Mouse (Mus musculus) brown adipose tissue, adult 24 weeks (tissue): ENCODE measurements around the gene Eya2. TPM values are rescaled to one million over a fixed set of nuclear protein-coding genes. Genes with fewer than 3 reads are reported as not detected.
"Not testable (repeated sequence)": the region's sequence is repeated elsewhere in the genome, so short reads cannot be mapped to it uniquely, and the experiment has no call there.

Experiments
- H3K27ac ChIP-seq: fragments of 200-500 bp; replicated peaks from 2 replicates; pipeline ENCODE4 v1.5.1; 2012; ENCODE audit warnings: low read depth, mild to moderate bottlenecking, low read length
- H3K4me1 ChIP-seq: fragments of 200-500 bp; 2 replicates; pipeline ENCODE4 v1.6.1; 2012; ENCODE audit warnings: low read length, mixed read lengths; ENCODE audit not compliant: control insufficient read depth, insufficient read depth, insufficient read length
- H3K4me3 ChIP-seq: fragments of 200-500 bp; 2 replicates; pipeline ENCODE4 v1.5.1; 2012; ENCODE audit warnings: low read depth, mild to moderate bottlenecking, low read length, moderate library complexity; ENCODE audit not compliant: insufficient read depth
- polyA plus RNA-seq: library from polyadenylated mRNA; stranded (reverse); fragments of >200 nt; gene quantifications from 2 replicates; pipeline ENCODE4 v1.2.4, GENCODE M21; 2012; ENCODE audit not compliant: missing spikeins, insufficient read depth, insufficient read length

Gene Eya2
- 1.4 and 4.3 TPM in 2 replicates for polyA plus RNA-seq

GRCm38 (mm10) chr2:165594907-165595675 is at the start of gene Eya2:
Gene Eya2, plus strand, starts transcription at chr2:165595032.
- peak within 1 kb of the TSS; percentile 64 for H3K4me3 ChIP-seq
- H3K27ac ChIP-seq: no peak within 1 kb of the TSS
- no peaks in the 10 kb centered on the region for H3K4me1 ChIP-seq

- H3K4me1 ChIP-seq: no peaks in the 10 kb centered on the region
- H3K4me3 ChIP-seq: no peak overlapping the region
- no peak overlapping the region for H3K27ac ChIP-seq
Measured at GRCm38 (mm10) chr2:165545687-165546086, 49.1 kb upstream of the Eya2 start.

DNA sequence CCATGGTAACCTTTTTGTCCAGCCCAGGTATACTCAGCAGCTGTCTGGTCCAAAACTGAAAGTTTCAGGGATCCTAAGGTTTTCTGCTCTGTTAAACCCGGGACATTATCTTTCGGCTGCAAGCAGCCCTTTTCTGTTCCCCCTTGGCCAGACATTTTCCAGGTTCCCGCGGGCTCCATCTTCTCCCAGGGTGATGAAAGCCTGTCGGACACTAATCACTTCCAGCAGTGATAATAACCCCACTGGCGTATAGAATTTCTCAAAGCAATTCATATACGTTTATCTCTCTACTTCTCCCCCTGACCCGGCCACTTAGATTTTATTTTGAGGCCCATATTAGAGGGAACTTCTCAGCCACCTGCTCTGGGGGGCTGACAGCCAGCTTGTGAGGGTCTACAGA is 48.5 kb upstream of the Eya2 start:
- Histone ChIP-seq H3K4me1 (no peaks in the 10 kb centered on the region), H3K4me3 (no peak overlapping the region), H3K27ac (no peak overlapping the region)

GRCm38 (mm10) chr2:165547410-165547809 is 47.4 kb upstream of the Eya2 start:
- Histone ChIP-seq H3K4me3 (no peak overlapping the region), H3K27ac (no peak overlapping the region), H3K4me1 (no peaks in the 10 kb centered on the region)

- no peak overlapping the region for H3K27ac ChIP-seq
- H3K4me1 ChIP-seq: no peaks in the 10 kb centered on the region
- no peak overlapping the region for H3K4me3 ChIP-seq
Measured at GRCm38 (mm10) chr2:165548627-165549026, 46.2 kb upstream of the Eya2 start.

DNA sequence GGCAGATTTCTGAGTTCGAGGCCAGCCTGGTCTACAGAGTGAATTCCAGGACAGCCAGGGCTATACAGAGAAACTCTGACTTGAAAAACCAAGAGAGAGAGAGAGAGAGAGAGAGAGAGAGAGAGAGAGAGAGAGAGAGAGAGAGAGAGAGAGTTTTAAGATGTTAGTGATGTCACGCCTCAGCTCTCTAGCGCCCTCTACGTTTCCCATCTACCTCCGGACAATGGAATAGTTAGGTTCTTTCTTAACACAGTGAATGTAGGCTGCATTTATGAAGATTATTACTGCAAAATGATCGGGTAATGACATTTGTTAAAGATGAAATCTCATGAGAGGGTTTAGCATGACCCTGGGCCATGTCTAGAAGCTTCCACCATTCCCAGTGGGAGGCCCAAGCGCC is 44.4 kb upstream of the Eya2 start:
- H3K27ac ChIP-seq, H3K4me3 ChIP-seq, H3K4me1 ChIP-seq: not testable (repeated sequence)

GRCm38 (mm10) chr2:165554066-165554465 is 40.8 kb upstream of the Eya2 start:
- Histone ChIP-seq H3K27ac (no peak overlapping the region), H3K4me1 (no peaks in the 10 kb centered on the region), H3K4me3 (no peak overlapping the region)

DNA sequence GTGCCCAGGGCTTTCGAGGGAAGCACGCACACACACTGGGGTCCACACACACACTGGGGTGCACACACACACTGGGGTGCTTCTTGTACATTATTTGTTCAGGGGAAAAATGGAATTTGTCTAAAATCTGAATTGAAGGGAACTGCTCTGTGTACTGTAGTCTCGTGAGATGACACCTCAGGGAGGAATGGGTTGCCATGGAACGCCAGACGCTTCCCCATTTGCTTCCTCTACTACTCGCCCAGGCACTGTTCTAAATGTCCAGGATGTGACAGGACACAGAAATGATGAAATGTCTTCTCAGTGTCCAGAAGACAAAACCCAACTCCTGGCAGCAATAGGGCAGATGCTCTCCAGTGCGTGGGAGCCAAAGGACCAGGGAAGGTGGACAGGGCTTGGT is 37.6 kb upstream of the Eya2 start:
- Histone ChIP-seq H3K27ac (no peak overlapping the region), H3K4me1 (no peaks in the 10 kb centered on the region), H3K4me3 (no peak overlapping the region)

- H3K27ac ChIP-seq: no peak overlapping the region
- no peak overlapping the region for H3K4me3 ChIP-seq
- no peaks in the 10 kb centered on the region for H3K4me1 ChIP-seq
Measured at GRCm38 (mm10) chr2:165558916-165559315, 35.9 kb upstream of the Eya2 start.

- H3K27ac ChIP-seq: no peak overlapping the region
- H3K4me1 ChIP-seq: no peaks in the 10 kb centered on the region
- no peak overlapping the region for H3K4me3 ChIP-seq
Measured at GRCm38 (mm10) chr2:165559506-165560235, 35.2 kb upstream of the Eya2 start.

DNA sequence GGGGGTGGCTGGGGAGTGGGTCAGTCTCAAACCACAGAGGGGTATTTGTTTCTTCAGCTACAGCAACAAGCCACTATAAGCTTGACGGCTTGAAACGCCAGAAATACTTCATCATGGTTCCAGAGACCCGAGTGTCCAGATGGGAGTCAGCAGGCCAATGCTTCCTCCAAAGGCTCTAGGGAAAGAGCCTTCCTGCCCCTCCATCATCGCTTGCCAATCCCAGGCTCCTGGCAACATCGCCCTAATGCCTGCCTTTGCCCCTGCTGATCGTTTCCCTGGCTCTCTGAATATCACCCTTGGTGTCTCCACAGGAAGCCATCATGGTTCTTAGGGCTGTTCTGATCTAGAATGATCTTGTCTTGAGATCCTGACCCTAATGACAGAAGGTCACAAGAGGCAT is 33.0 kb upstream of the Eya2 start:
- no peak overlapping the region for H3K4me3 ChIP-seq
- H3K4me1 ChIP-seq: no peaks in the 10 kb centered on the region
- no peak overlapping the region for H3K27ac ChIP-seq

- no peaks in the 10 kb centered on the region for H3K4me1 ChIP-seq
- H3K4me3 ChIP-seq: no peak overlapping the region
- H3K27ac ChIP-seq: no peak overlapping the region
Measured at GRCm38 (mm10) chr2:165563298-165564058, 31.4 kb upstream of the Eya2 start.

GRCm38 (mm10) chr2:165564101-165564500 is 30.7 kb upstream of the Eya2 start:
- no peaks in the 10 kb centered on the region for H3K4me1 ChIP-seq
- no peak overlapping the region for H3K4me3 ChIP-seq
- H3K27ac ChIP-seq: no peak overlapping the region

GRCm38 (mm10) chr2:165564620-165565019 is 30.2 kb upstream of the Eya2 start:
- H3K27ac ChIP-seq: no peak overlapping the region
- H3K4me3 ChIP-seq: no peak overlapping the region
- H3K4me1 ChIP-seq: no peaks in the 10 kb centered on the region

- H3K4me1 ChIP-seq: no peaks in the 10 kb centered on the region
- H3K4me3 ChIP-seq: no peak overlapping the region
- H3K27ac ChIP-seq: no peak overlapping the region
Measured at GRCm38 (mm10) chr2:165566898-165567297, 27.9 kb upstream of the Eya2 start.
